Mouse (Mus musculus): Measurements from ENCODE around the gene 2610301B20Rik. TPM values are rescaled to one million over a fixed set of nuclear protein-coding genes. Genes with fewer than 3 reads are reported as not detected.
"Not testable (repeated sequence)": the region's sequence is repeated elsewhere in the genome, so short reads cannot be mapped to it uniquely, and the experiment has no call there.

Gene 2610301B20Rik
- polyA plus RNA-seq (2015; fragmentation: Nextera tagmentation; extraction: Ambion mirVana), result 28.4 and 28.8 TPM in 2 replicates

- H3K27ac ChIP-seq, result peak within 1 kb of the TSS; percentile 99
- peak within 1 kb of the TSS; percentile 73 for H3K4me2 ChIP-seq
- WGBS, result under 1% methylated on average over 68 of the region's 68 CpGs
- H3K36me3 ChIP-seq, result no peaks in the 10 kb centered on the region
- H3K4me1 ChIP-seq, result peaks cover 10% of the 10 kb centered on the region
- peak within 1 kb of the TSS; percentile 97 for H3K4me3 ChIP-seq
- peak within 1 kb of the TSS; percentile 89 for H3K9ac ChIP-seq
- no peaks in the 10 kb centered on the region for H3K27me3 ChIP-seq
- no peaks in the 10 kb centered on the region for H3K9me3 ChIP-seq
- ATAC-seq (ENCODE audit: borderline replicate concordance, extremely low read depth, low FRiP score, low TSS enrichment), result peak; percentile 86
Observed at GRCm38 (mm10) chr4:10873920-10874665, at the start of gene 2610301B20Rik. Gene 2610301B20Rik, plus strand, starts transcription at chr4:10874498.

- no peak for ATAC-seq (ENCODE audit: borderline replicate concordance, extremely low read depth, low FRiP score, low TSS enrichment)
- no peak overlapping the region for H3K27ac ChIP-seq
- H3K36me3 ChIP-seq, result no peaks in the 10 kb centered on the region
- H3K4me3 ChIP-seq, result no peak overlapping the region
- no peaks in the 10 kb centered on the region for H3K4me1 ChIP-seq
- H3K27me3 ChIP-seq, result no peaks in the 10 kb centered on the region
- H3K9ac ChIP-seq, result no peak overlapping the region
- WGBS, result 89% methylated on average over 1 of the region's 1 CpGs
- no peaks in the 10 kb centered on the region for H3K9me3 ChIP-seq
- no peak overlapping the region for H3K4me2 ChIP-seq
Observed at GRCm38 (mm10) chr4:10833273-10833672, 41.0 kb upstream of the 2610301B20Rik start.

GRCm38 (mm10) chr4:10835252-10836051, 38.8 kb upstream of the 2610301B20Rik start:
- Histone ChIP-seq H3K4me2 (no peak overlapping the region), H3K36me3 (no peaks in the 10 kb centered on the region), H3K27ac (no peak overlapping the region), H3K9ac (no peak overlapping the region), H3K9me3 (no peaks in the 10 kb centered on the region), H3K4me1 (no peaks in the 10 kb centered on the region), H3K4me3 (no peak overlapping the region), H3K27me3 (no peaks in the 10 kb centered on the region)
- no peak for ATAC-seq (ENCODE audit: borderline replicate concordance, extremely low read depth, low FRiP score, low TSS enrichment)
- 70% methylated on average over 6 of the region's 6 CpGs for WGBS

GRCm38 (mm10) chr4:10845848-10846247, 28.4 kb upstream of the 2610301B20Rik start:
- ATAC-seq (ENCODE audit: borderline replicate concordance, extremely low read depth, low FRiP score, low TSS enrichment), result no peak
- H3K9me3 ChIP-seq, result no peaks in the 10 kb centered on the region
- 45% methylated on average over 7 of the region's 7 CpGs for WGBS
- H3K4me2 ChIP-seq, result no peak overlapping the region
- H3K4me1 ChIP-seq, result no peaks in the 10 kb centered on the region
- no peaks in the 10 kb centered on the region for H3K36me3 ChIP-seq
- no peaks in the 10 kb centered on the region for H3K27me3 ChIP-seq
- H3K27ac ChIP-seq, result no peak overlapping the region
- H3K4me3 ChIP-seq, result no peak overlapping the region
- no peak overlapping the region for H3K9ac ChIP-seq

- no peak for ATAC-seq (ENCODE audit: borderline replicate concordance, extremely low read depth, low FRiP score, low TSS enrichment)
- WGBS, result 64% methylated on average over 7 of the region's 7 CpGs
Observed at GRCm38 (mm10) chr4:10849812-10850211, 24.5 kb upstream of the 2610301B20Rik start.

GRCm38 (mm10) chr4:10851013-10851412, 23.3 kb upstream of the 2610301B20Rik start:
- Histone ChIP-seq H3K36me3 (no peaks in the 10 kb centered on the region), H3K27ac (no peak overlapping the region), H3K4me2 (no peak overlapping the region), H3K4me1 (no peaks in the 10 kb centered on the region), H3K27me3 (no peaks in the 10 kb centered on the region), H3K4me3 (no peak overlapping the region), H3K9me3 (no peaks in the 10 kb centered on the region), H3K9ac (no peak overlapping the region)
- ATAC-seq (ENCODE audit: borderline replicate concordance, extremely low read depth, low FRiP score, low TSS enrichment), result no peak
- 63% methylated on average over 5 of the region's 5 CpGs for WGBS

More at GRCm38 (mm10) chr4:10849812-10850211, 24.5 kb upstream of the 2610301B20Rik start:
- Histone ChIP-seq H3K4me3 (no peak overlapping the region), H3K9ac (no peak overlapping the region), H3K27ac (no peak overlapping the region), H3K27me3 (no peaks in the 10 kb centered on the region), H3K4me1 (no peaks in the 10 kb centered on the region), H3K9me3 (no peaks in the 10 kb centered on the region), H3K36me3 (no peaks in the 10 kb centered on the region), H3K4me2 (no peak overlapping the region)

- no peak for ATAC-seq (ENCODE audit: borderline replicate concordance, extremely low read depth, low FRiP score, low TSS enrichment)
- H3K4me1 ChIP-seq, result peaks cover 3% of the 10 kb centered on the region; the same call in 1 of the 2 replicates
- no peaks in the 10 kb centered on the region for H3K27me3 ChIP-seq
- no peak overlapping the region for H3K4me3 ChIP-seq
- no peaks in the 10 kb centered on the region for H3K9me3 ChIP-seq
- H3K9ac ChIP-seq, result no peak overlapping the region
- no peak overlapping the region for H3K4me2 ChIP-seq
- H3K36me3 ChIP-seq, result no peaks in the 10 kb centered on the region
- no peak overlapping the region for H3K27ac ChIP-seq
Observed at GRCm38 (mm10) chr4:10859174-10859573, 15.1 kb upstream of the 2610301B20Rik start.

GRCm38 (mm10) chr4:10859911-10860581, 14.3 kb upstream of the 2610301B20Rik start:
- no peaks in the 10 kb centered on the region for H3K36me3 ChIP-seq
- H3K4me1 ChIP-seq, result peaks cover 3% of the 10 kb centered on the region; the same call in 1 of the 2 replicates
- WGBS, result 34% methylated on average over 10 of the region's 12 CpGs
- H3K4me2 ChIP-seq, result peak overlapping the region; percentile 30; the same call in 1 of the 2 replicates
- no peak overlapping the region for H3K27ac ChIP-seq
- H3K9me3 ChIP-seq, result no peaks in the 10 kb centered on the region
- peak; percentile 76 for ATAC-seq (ENCODE audit: borderline replicate concordance, extremely low read depth, low FRiP score, low TSS enrichment)
- H3K9ac ChIP-seq, result no peak overlapping the region
- H3K27me3 ChIP-seq, result no peaks in the 10 kb centered on the region
- H3K4me3 ChIP-seq, result peak overlapping the region; percentile 16; the same call in 1 of the 2 replicates

GRCm38 (mm10) chr4:10860825-10861224, 13.5 kb upstream of the 2610301B20Rik start:
- Histone ChIP-seq H3K4me3 (no peak overlapping the region), H3K36me3 (no peaks in the 10 kb centered on the region), H3K27me3 (no peaks in the 10 kb centered on the region), H3K4me2 (no peak overlapping the region), H3K9ac (no peak overlapping the region), H3K27ac (no peak overlapping the region), H3K9me3 (no peaks in the 10 kb centered on the region), H3K4me1 (peaks cover 3% of the 10 kb centered on the region; the same call in 1 of the 2 replicates)
- no peak for ATAC-seq (ENCODE audit: borderline replicate concordance, extremely low read depth, low FRiP score, low TSS enrichment)
- 63% methylated on average over 3 of the region's 3 CpGs for WGBS

GRCm38 (mm10) chr4:10862882-10863281, 11.4 kb upstream of the 2610301B20Rik start:
- H3K27ac ChIP-seq; H3K4me3 ChIP-seq; H3K4me2 ChIP-seq; ATAC-seq (ENCODE audit: borderline replicate concordance, extremely low read depth, low FRiP score, low TSS enrichment); H3K36me3 ChIP-seq; H3K9ac ChIP-seq; H3K4me1 ChIP-seq; H3K27me3 ChIP-seq; H3K9me3 ChIP-seq: not testable (repeated sequence)
- WGBS, result 78% methylated on average over 2 of the region's 2 CpGs

- no peak overlapping the region for H3K4me3 ChIP-seq
- H3K27me3 ChIP-seq, result no peaks in the 10 kb centered on the region
- H3K4me2 ChIP-seq, result no peak overlapping the region
- no peak for ATAC-seq (ENCODE audit: borderline replicate concordance, extremely low read depth, low FRiP score, low TSS enrichment)
- peaks cover 10% of the 10 kb centered on the region for H3K4me1 ChIP-seq
- H3K36me3 ChIP-seq, result no peaks in the 10 kb centered on the region
- H3K9me3 ChIP-seq, result no peaks in the 10 kb centered on the region
- no peak overlapping the region for H3K9ac ChIP-seq
- WGBS, result 74% methylated on average over 5 of the region's 5 CpGs
- H3K27ac ChIP-seq, result no peak overlapping the region
Observed at GRCm38 (mm10) chr4:10872231-10872630, 2.1 kb upstream of the 2610301B20Rik start.
